Mouse (Mus musculus): ENCODE measurements at regions not wholly inside any gene's neighbourhood (a gene's known extent, or its start where the extent isn't known, plus 50 kb on each side); places are given as distances from the start of the nearest gene placed in this dataset.

GRCm38 (mm10) chr14:58626506-58627256 is 516.0 kb downstream of the 1700129C05Rik start:
- no peak for DNase-seq (ENCODE audit: extremely low spot score in 1 of 2, low spot score in 1 of 2)

DNA sequence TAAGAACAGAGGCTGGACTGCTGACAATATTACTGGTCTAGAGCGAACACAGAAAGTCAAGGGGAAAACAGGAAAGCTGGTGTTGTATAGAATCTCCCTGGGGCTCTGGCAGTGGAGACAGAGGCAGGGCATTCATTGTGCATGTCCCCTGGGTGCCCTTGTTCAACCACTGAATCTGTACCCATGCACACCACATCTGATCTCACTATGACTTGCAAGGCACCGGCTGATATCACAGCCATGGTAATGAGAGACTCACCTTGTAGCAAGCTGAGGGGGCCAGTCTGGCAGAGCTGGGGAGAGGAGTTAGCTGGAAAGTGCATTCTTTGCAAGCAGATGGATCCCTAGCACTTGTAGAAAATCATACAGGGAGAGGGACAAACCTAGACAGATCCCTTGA is 522.5 kb downstream of the 1700129C05Rik start:
- DNase-seq (ENCODE audit: extremely low spot score in 1 of 2, low spot score in 1 of 2): no peak

DNA sequence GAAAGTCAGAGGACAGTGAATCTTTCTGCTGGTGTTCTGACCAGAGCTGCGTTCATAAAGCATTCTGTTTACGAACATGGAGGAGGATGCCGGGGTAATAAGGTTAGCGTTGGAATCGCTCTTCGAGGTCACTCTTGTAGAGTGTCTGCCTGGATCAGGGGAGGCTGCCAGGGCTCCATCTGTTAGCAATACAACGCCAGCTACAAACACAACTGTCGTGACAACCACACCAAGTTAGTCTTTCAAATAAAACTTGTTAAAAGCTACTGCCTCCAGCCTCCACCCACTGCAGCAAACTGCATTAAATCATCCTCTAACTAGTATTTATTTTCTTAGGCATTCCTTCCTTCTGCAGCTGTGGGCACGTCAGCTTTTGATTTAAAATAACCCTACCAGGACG is 525.0 kb downstream of the 1700129C05Rik start:
- DNase-seq (ENCODE audit: extremely low spot score in 1 of 2, low spot score in 1 of 2): no peak

GRCm38 (mm10) chr14:58608216-58608615 is 534.5 kb downstream of the 1700129C05Rik start:
- no peak for DNase-seq (ENCODE audit: extremely low spot score in 1 of 2, low spot score in 1 of 2)

- no peak for DNase-seq (ENCODE audit: extremely low spot score in 1 of 2, low spot score in 1 of 2)
Measured at GRCm38 (mm10) chr14:58607734-58608133, 535.0 kb downstream of the 1700129C05Rik start.

DNA sequence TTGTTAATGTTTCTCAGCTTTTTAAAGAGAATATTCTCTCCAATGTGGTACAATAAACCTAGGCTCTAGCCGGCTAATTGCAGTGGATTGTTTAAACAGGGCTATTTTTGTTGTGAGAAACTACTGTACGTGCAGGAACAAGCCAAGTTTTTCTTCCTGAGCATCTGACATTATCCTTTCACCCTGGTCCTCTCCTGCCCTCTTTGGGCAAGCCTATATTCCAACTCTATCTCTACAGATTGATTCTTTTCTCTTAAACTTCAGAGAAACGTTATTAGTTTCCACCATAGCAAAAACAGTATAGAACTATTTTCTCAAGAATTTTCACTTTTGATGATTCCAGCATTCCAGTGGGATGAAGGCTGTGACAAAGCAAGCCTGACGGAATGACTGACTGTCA is 535.2 kb downstream of the Fgf9 start:
- no peak for DNase-seq (ENCODE audit: extremely low spot score in 1 of 2, low spot score in 1 of 2)

- no peak for DNase-seq (ENCODE audit: extremely low spot score in 1 of 2, low spot score in 1 of 2)
Measured at GRCm38 (mm10) chr14:58598867-58599266, 528.5 kb downstream of the Fgf9 start.

- DNase-seq (ENCODE audit: extremely low spot score in 1 of 2, low spot score in 1 of 2): no peak
Measured at GRCm38 (mm10) chr14:58597810-58598209, 527.5 kb downstream of the Fgf9 start.

DNA sequence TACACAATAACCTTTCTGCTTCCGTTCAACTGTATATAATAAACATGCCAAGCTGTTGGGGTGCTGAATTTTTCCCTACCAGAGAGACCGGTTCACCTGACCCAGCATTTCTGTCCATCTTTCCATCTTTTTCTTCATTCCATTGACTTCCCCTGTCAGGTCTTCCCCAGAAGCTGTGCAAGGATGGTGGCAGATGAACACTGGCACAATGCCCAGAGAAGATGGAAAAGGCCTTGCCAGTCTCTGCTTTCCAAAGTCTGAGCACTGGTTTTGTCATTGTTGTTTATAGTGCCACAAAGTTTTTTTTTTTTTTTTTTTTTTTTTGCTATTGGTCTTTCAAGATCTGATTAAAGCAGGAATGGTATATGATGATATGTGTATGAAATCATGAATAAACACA is 526.6 kb downstream of the Fgf9 start:
- no peak for DNase-seq (ENCODE audit: extremely low spot score in 1 of 2, low spot score in 1 of 2)

DNA sequence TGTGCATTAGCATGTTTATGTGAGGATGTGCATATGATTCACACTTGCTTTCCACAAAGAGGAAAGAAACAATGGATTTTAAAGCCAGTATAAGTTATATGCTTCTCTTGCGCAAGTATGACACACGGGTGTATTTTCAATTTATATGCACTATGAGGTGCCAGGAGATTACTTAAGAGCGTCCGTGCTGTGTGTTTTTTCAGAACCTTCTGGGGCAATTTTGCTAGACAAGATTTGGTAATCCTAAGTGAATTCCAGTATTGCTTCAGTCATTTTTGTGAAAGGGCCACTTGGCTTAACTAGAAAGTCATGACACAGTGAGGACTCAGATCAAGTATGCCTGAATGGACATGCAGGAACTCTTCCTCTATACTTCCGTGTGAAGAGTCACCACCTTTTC is 511.5 kb downstream of the Fgf9 start:
- no peak for DNase-seq (ENCODE audit: extremely low spot score in 1 of 2, low spot score in 1 of 2)

GRCm38 (mm10) chr14:58570021-58570420 is 499.7 kb downstream of the Fgf9 start:
- no peak for DNase-seq (ENCODE audit: extremely low spot score in 1 of 2, low spot score in 1 of 2)

- DNase-seq (ENCODE audit: extremely low spot score in 1 of 2, low spot score in 1 of 2): no peak
Measured at GRCm38 (mm10) chr14:58567472-58567871, 497.1 kb downstream of the Fgf9 start.

DNA sequence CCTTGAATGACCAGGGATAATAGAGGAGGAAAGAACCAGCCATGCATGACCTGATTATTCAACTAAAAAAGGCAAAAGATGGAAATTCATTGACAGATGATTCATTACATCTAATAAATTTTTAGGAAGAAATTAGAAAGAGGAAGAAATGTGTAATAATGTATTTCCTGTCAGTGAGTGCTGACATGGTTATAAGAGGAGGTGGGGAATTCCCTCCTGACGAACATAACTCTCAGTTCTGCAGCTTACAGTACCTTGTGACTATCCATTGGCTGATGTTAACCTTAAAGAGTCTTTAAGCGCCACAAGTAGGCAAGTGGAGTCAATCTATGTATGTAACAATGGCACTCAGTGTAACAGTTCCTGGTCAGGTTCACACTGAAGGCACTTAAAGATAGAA is 492.7 kb downstream of the Fgf9 start:
- no peak for DNase-seq (ENCODE audit: extremely low spot score in 1 of 2, low spot score in 1 of 2)

GRCm38 (mm10) chr14:58550785-58551184 is 480.4 kb downstream of the Fgf9 start:
- DNase-seq (ENCODE audit: extremely low spot score in 1 of 2, low spot score in 1 of 2): no peak

- DNase-seq (ENCODE audit: extremely low spot score in 1 of 2, low spot score in 1 of 2): no peak
Measured at GRCm38 (mm10) chr14:58545778-58546177, 475.4 kb downstream of the Fgf9 start.

DNA sequence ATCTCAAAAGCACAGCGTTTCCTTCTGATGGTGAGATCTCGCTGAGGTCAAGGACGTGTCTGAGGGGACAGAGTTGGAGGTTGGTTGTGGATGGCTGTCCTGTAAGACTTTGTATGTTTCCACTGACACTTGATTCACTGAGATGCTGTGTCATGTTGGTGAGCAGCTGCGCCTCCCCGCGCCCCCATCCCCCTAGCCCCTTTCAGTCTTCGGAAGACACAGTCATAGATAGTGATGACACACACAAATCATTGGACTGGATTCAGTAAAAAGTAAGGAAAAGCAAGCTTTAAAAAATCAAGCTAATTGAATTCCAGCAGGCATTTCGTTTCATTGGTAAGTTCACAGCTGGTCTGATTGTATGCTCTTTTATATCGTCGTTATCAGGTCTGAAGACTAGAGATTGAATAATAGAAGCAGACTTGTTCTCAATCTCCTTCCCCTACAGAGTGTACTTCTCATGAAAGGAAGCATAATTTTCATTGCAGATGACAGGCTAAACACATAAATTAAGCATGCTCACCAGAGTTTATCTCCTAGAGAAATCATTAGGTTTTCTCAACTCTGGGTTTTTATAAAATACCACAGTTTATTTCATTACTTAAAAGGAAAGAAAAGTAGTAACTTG is 472.9 kb downstream of the Fgf9 start:
- DNase-seq (ENCODE audit: extremely low spot score in 1 of 2, low spot score in 1 of 2): no peak

- no peak for DNase-seq (ENCODE audit: extremely low spot score in 1 of 2, low spot score in 1 of 2)
Measured at GRCm38 (mm10) chr14:58538135-58538534, 467.8 kb downstream of the Fgf9 start.

DNA sequence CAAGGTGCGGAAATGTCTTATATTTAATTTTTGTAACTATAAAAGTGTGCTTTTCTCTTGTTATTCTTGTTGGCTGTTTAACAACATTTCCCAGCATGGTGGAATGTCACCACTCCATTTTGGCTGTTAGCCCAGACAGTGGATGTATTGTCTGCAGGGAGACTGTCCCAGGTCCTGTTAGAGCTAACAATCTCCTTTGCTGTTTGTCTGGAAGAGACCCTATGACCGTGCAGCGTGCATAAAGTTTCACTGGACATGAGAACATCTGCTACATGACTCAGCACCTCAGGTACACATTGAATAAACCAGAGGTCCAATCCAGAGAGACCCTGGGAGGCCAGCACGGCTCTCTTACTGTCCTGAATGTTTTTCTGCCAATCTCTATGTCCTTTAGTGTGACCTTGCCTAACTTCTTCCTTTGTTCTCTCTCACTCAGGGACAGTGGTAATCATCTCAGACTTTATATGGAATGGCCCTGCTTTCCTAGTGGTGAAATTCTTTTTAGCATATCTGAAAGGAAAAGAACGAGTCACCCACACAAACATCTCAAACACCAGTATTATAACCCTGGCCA is 450.7 kb downstream of the Fgf9 start:
- no peak for DNase-seq (ENCODE audit: extremely low spot score in 1 of 2, low spot score in 1 of 2)

GRCm38 (mm10) chr14:58520384-58520783 is 450.0 kb downstream of the Fgf9 start:
- no peak for DNase-seq (ENCODE audit: extremely low spot score in 1 of 2, low spot score in 1 of 2)

DNA sequence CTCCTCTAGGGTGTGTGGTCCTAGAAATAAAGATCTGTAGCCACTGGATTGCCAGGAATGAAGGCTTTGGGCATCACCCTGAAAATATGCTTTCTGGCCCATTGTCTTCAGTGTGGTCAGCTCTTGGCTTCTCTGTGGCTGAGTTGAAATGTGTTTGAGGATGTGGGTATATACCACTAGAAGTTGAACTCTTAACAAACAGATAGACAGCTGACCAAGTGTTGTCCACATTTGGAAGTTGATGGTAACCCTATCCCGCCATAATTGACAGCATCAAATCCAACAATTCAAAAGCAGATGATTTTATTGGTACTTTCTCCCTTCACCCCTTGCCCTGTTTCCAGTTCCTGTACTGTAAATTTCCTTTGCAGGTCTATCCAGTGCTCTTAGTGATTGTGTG is 448.7 kb downstream of the Fgf9 start:
- DNase-seq (ENCODE audit: extremely low spot score in 1 of 2, low spot score in 1 of 2): no peak

DNA sequence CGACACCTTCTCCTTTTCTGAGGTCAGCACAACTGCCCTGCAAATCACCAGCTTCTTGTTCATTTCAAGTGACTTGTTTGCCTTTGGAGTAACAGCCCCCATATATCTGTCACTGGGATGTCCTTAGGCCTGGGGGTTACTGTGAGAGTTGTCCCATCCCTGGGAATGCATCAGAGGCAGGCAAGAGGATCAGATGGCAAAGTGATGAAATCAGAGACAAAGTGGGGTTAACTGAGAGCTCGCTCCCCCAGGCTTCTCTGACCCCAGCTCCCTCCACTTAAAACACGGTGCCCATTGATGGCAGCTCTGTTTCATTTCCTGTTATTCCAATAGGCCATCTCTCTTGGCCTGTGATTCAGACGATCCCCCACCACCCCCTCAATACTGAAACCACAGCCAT is 446.2 kb downstream of the Fgf9 start:
- no peak for DNase-seq (ENCODE audit: extremely low spot score in 1 of 2, low spot score in 1 of 2)

DNA sequence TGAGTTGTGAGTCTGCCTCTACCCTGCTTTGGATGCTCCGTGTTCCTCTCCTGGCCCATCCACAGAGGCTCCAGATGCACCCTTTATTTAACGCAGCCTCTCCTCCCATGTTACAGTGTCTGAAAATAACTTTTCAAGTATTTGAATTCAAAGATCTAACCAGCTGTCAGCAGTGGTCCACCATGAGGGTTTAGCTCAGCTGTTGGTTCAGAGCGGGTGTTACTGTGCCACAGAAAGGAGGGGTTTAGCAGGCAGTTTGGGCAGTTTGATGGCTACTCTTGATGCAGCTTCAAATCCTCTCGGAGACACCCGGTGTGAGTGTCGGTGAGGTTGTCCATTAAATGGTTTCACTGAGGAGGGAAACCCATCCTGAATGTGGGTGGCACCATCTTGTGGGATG is 441.8 kb downstream of the Fgf9 start:
- no peak for DNase-seq (ENCODE audit: extremely low spot score in 1 of 2, low spot score in 1 of 2)
